Mouse (Mus musculus) lung, postnatal 0 days (tissue): Measurements from ENCODE around the gene B4galnt4. TPM values are rescaled to one million over a fixed set of nuclear protein-coding genes. Genes with fewer than 3 reads are reported as not detected.

Source experiments
- ATAC-seq: fragments of 200-750 bp; cut with Nextera tagmentation; 2 replicates; pipeline ENCODE4 v1.8.0; 2017; ENCODE audit warnings: moderate library complexity
- DNase-seq: peaks from one replicate; pipeline ENCODE4 v3.0.0-alpha.2; 2016; ENCODE audit warnings: low spot score
- H3K27ac ChIP-seq: fragments of 300-500 bp; sonication (generic); 2 replicates; pipeline ENCODE4 v1.5.1; 2014; ENCODE audit warnings: antibody characterized with exemption, mild to moderate bottlenecking, low read length, mixed read lengths
- H3K27me3 ChIP-seq: fragments of 300-500 bp; sonication (generic); replicated peaks from 2 replicates; pipeline ENCODE4 v1.6.1; 2014; ENCODE audit warnings: low read length, mixed read lengths; ENCODE audit not compliant: insufficient read depth
- H3K36me3 ChIP-seq: fragments of 300-500 bp; sonication (generic); 2 replicates; pipeline ENCODE4 v1.6.1; 2014; ENCODE audit warnings: low read length, mixed read lengths; ENCODE audit not compliant: insufficient read depth
- H3K4me1 ChIP-seq: fragments of 300-500 bp; sonication (generic); 2 replicates; pipeline ENCODE4 v1.6.1; 2014; ENCODE audit warnings: antibody characterized with exemption, low read depth, low read length, mixed read lengths; ENCODE audit not compliant: insufficient read depth
- H3K4me2 ChIP-seq: fragments of 300-500 bp; sonication (generic); replicated peaks from 2 replicates; pipeline ENCODE4 v1.6.1; 2014; ENCODE audit warnings: low read depth, mild to moderate bottlenecking, low read length, moderate library complexity, mixed read lengths
- H3K4me3 ChIP-seq: fragments of 300-500 bp; sonication (generic); 2 replicates; pipeline ENCODE4 v1.5.1; 2014; ENCODE audit warnings: low read depth, low read length
- H3K9ac ChIP-seq: fragments of 300-500 bp; sonication (generic); replicated peaks from 2 replicates; pipeline ENCODE4 v1.6.1; 2014; ENCODE audit warnings: low read depth, mild to moderate bottlenecking
- H3K9me3 ChIP-seq: fragments of 300-500 bp; sonication (generic); 2 replicates; pipeline ENCODE4 v1.6.1; 2016; ENCODE audit warnings: low read length, mixed read lengths
- CTCF ChIP-seq: IDR thresholded peaks from 2 replicates; pipeline ENCODE4 v1.5.1; 2016; ENCODE audit warnings: antibody characterized with exemption, mild to moderate bottlenecking
- EP300 ChIP-seq: IDR thresholded peaks from 2 replicates; pipeline ENCODE4 v1.6.1; 2016; ENCODE audit warnings: antibody characterized with exemption, mild to moderate bottlenecking, control low read depth
- WGBS: fragments of 180-500 bp; shearing (Covaris S2); extraction: QIAGEN DNeasy Blood & Tissue Kit; methylation state at CpG from one replicate; pipeline ENCODE4 v1.1.7; 2014; 5-methylcytosine and 5-hydroxymethylcytosine counted together
- polyA plus RNA-seq: library from polyadenylated mRNA; unstranded; fragments of >200 nt; fragmentation: Nextera tagmentation; extraction: Ambion mirVana; gene quantifications from 2 replicates; pipeline ENCODE4 v1.2.1, GENCODE M21; 2015

Gene B4galnt4
- polyA plus RNA-seq, 1 experiment from 2014 or later = 0.13 TPM

DNA sequence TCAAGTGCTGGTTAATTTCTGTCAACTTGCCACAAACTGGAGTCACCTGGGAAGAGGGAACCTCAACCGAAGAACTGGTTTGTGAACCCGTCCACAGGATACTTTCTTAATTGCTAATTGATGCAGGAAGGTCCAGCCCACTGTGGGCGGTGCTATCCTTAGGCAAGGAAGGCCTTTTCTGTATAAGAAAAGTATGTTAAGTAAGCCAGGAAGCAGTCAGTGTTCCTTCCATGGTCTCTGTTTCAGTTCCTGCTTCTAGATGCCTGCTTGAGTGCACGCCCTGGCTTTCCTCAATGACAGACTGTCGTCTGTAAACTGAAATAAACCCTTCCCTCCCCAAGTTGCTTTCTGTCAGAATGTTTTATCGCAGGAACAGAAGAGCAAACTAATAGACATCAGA lies 3.9 kb upstream of the B4galnt4 start:
- Histone ChIP-seq H3K4me2 (no peak overlapping the region), H3K27ac (no peak overlapping the region), H3K4me3 (no peak overlapping the region), H3K9me3 (no peaks in the 10 kb centered on the region), H3K36me3 (no peaks in the 10 kb centered on the region), H3K27me3 (peaks cover 17% of the 10 kb centered on the region; the same call in 1 of the 2 replicates), H3K9ac (no peak overlapping the region), H3K4me1 (0 out of 2 replicates have a peak, but pooled peaks cover 7% of the 10 kb centered on the region)
- no peak for TF ChIP-seq CTCF
- TF ChIP-seq EP300 = no peak
- 80% methylated on average over 6 of the region's 6 CpGs for WGBS
- DNase-seq = no peak
- ATAC-seq = no peak

DNA sequence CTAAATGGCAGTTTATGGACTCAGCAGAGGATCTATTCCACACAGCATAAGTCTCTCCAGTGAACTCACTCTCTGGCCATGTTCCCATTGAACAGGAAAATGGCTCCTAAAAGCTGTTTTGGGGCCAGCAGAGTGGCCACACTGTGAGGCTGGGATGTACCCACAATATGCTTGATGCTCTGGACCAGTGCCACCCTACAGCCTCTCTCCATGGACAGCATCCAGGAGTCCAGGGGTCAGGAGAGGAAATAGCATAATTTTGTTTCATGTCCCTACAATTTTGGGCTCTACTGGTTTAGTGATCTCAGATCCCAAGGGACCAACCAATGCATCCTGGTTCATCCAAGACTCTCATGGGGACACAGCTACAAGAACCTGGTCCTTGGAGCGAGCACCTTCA lies 3.4 kb upstream of the B4galnt4 start:
- Histone ChIP-seq H3K4me3 (no peak overlapping the region), H3K36me3 (no peaks in the 10 kb centered on the region), H3K9ac (no peak overlapping the region), H3K27me3 (peaks cover 17% of the 10 kb centered on the region; the same call in 1 of the 2 replicates), H3K9me3 (no peaks in the 10 kb centered on the region), H3K27ac (no peak overlapping the region), H3K4me2 (no peak overlapping the region), H3K4me1 (0 out of 2 replicates have a peak, but pooled peaks cover 7% of the 10 kb centered on the region)
- no peak for TF ChIP-seq EP300
- TF ChIP-seq CTCF = no peak
- DNase-seq (no peak), ATAC-seq (no peak)
- 88% methylated on average over 1 of the region's 1 CpGs for WGBS

DNA sequence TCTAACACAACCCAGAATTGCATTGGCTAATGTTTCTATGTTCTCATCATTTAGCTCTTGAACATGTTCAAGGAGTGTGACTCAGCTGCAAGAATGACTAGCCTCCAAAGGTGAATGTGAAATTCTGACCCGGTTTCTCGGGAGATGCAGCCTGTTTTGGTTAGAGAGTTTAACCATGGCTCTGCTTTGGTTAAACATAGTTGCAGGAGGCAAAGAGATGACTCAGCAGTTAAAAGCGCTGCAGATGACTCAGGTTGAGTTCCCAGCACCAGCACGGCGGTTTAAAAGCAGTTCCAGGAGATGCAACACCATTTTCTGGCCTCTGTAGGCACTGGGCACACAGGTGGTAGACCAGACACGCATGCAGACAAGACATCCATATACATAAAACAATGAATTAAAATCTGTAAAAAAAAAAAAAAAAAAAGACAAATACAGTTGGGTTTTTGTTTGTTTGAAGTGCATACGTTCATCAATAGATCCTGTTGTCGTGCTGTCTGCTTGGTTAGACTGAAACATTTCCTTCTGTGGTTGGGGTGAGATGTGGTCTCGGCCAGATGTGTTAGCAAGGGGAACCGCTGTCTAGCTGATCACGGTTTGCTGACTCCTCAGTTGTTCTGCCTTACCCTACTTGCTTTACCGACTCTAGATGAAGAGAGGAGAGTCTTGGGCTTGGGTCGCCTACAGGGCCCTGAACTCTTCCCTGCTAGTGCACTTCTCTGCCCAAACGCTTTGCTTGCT lies 2.1 kb upstream of the B4galnt4 start:
- no peak overlapping the region for H3K4me3 ChIP-seq
- peaks cover 17% of the 10 kb centered on the region; the same call in 1 of the 2 replicates for H3K27me3 ChIP-seq
- no peak for DNase-seq
- 0 out of 2 replicates have a peak, but pooled peaks cover 7% of the 10 kb centered on the region for H3K4me1 ChIP-seq
- WGBS = 89% methylated on average over 14 of the region's 14 CpGs
- no peaks in the 10 kb centered on the region for H3K9me3 ChIP-seq
- no peak overlapping the region for H3K27ac ChIP-seq
- H3K9ac ChIP-seq = no peak overlapping the region
- no peak for ATAC-seq
- TF ChIP-seq EP300 (no peak), CTCF (no peak)
- H3K36me3 ChIP-seq = no peaks in the 10 kb centered on the region
- H3K4me2 ChIP-seq = no peak overlapping the region

DNA sequence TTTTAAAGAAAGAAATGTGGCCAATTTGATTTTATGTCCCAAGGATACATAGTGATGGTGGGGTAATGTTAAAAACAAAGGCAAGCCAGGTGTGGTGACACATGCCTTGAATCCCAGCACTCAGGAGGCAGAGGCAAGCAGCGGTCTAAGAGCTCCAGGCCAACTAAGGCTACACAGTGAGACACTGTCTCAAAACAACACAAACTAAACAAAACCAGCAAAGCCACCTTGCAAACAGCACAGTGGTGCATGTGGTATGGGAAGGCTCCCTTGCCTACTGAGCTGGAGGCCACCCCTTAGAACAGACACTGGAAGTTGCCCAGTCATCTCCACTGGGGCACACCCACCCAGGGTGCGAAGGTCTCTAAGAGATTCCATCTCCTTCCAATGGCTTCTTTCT lies 975 bp upstream of the B4galnt4 start:
- no peak overlapping the region for H3K27ac ChIP-seq
- peaks cover 17% of the 10 kb centered on the region; the same call in 1 of the 2 replicates for H3K27me3 ChIP-seq
- ATAC-seq = no peak
- H3K4me2 ChIP-seq = no peak overlapping the region; the same call in 1 of the 2 replicates
- H3K9ac ChIP-seq = no peak overlapping the region
- 77% methylated on average over 2 of the region's 2 CpGs for WGBS
- no peak for DNase-seq
- no peak for TF ChIP-seq CTCF
- no peak for TF ChIP-seq EP300
- H3K36me3 ChIP-seq = no peaks in the 10 kb centered on the region
- H3K4me3 ChIP-seq = no peak overlapping the region
- 0 out of 2 replicates have a peak, but pooled peaks cover 7% of the 10 kb centered on the region for H3K4me1 ChIP-seq
- H3K9me3 ChIP-seq = no peaks in the 10 kb centered on the region

DNA sequence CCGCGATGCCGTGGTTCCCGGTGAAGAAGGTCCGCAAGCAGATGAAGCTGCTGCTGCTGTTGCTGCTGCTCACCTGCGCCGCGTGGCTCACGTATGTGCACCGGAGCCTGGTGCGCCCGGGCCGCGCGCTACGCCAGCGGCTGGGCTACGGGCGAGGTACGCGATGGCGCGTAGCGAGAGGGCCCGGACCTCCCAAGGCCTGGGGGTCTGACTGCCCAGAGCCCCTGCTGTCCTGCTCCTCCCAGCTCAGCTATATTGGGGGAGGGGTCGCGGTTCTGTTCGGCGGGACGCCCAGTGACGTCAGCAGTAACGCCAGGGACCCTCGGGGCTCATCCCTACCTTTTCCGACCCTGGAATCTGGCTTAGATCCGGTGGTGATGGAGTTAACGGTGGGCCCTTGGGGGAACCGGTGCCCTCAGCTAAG lies 377 bp downstream of the B4galnt4 start:
- Histone ChIP-seq H3K4me1 (0 out of 2 replicates have a peak, but pooled peaks cover 7% of the 10 kb centered on the region), H3K4me2 (peak overlapping the region; percentile 87), H3K9me3 (no peaks in the 10 kb centered on the region), H3K36me3 (no peaks in the 10 kb centered on the region), H3K27ac (no peak overlapping the region), H3K4me3 (peak overlapping the region; percentile 46), H3K27me3 (peaks cover 17% of the 10 kb centered on the region; the same call in 1 of the 2 replicates), H3K9ac (no peak overlapping the region)
- ATAC-seq (peak; percentile 25), DNase-seq (no peak)
- WGBS = 1% methylated on average over 37 of the region's 37 CpGs
- TF ChIP-seq CTCF (no peak), EP300 (no peak)

DNA sequence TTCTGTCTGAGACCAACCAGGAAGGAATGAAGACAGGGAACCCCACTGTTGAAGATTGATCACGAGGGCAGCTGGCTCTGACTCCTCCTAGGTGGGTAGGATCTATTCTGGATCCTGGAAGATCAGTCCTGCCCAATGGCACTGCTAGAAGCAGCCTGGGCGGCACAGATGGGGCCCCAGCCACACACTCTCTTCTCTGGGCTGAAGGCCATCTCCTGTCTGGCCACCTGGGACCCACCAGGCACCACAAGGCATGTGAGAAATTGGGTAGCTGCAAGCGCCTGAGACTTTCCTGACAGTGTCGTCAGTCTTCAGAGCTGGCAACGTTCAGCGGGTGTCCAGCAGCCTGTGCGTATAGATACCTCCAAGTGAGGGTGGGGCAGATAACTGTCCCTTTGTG lies 1.6 kb downstream of the B4galnt4 start:
- ATAC-seq (no peak), DNase-seq (no peak)
- Histone ChIP-seq H3K36me3 (no peaks in the 10 kb centered on the region), H3K4me3 (no peak overlapping the region), H3K4me1 (0 out of 2 replicates have a peak, but pooled peaks cover 7% of the 10 kb centered on the region), H3K4me2 (no peak overlapping the region), H3K9me3 (no peaks in the 10 kb centered on the region), H3K27me3 (peaks cover 17% of the 10 kb centered on the region; the same call in 1 of the 2 replicates), H3K9ac (no peak overlapping the region), H3K27ac (no peak overlapping the region)
- WGBS = 77% methylated on average over 7 of the region's 7 CpGs
- no peak for TF ChIP-seq EP300
